Mouse (Mus musculus) heart, embryonic 11.5 days (tissue): ENCODE data around the gene BC048507. TPM values are rescaled to one million over a fixed set of nuclear protein-coding genes. Genes with fewer than 3 reads are reported as not detected.
"Not testable (repeated sequence)": the region's sequence is repeated elsewhere in the genome, so short reads cannot be mapped to it uniquely, and the experiment has no call there.

Experiments
- ATAC-seq: fragments of 200-750 bp; cut with Nextera tagmentation; replicated peaks from 2 replicates; pipeline ENCODE4 v1.8.0; 2017; ENCODE audit warnings: moderate library complexity; ENCODE audit not compliant: insufficient number of reproducible peaks, low FRiP score, low TSS enrichment
- H3K27ac ChIP-seq: fragments of 300-500 bp; sonication (generic); 2 replicates; pipeline ENCODE4 v1.5.1; 2014; ENCODE audit warnings: mild to moderate bottlenecking, low read depth, low read length
- H3K27me3 ChIP-seq: fragments of 300-500 bp; sonication (generic); 2 replicates; pipeline ENCODE4 v1.6.1; 2014; ENCODE audit warnings: mild to moderate bottlenecking, low read length, mixed read lengths; ENCODE audit not compliant: control insufficient read depth, insufficient read depth
- H3K36me3 ChIP-seq: fragments of 300-500 bp; sonication (generic); 2 replicates; pipeline ENCODE4 v1.6.1; 2014; ENCODE audit warnings: mild to moderate bottlenecking, low read length, moderate library complexity, mixed read lengths; ENCODE audit not compliant: control insufficient read depth, insufficient read depth
- H3K4me1 ChIP-seq: fragments of 300-500 bp; sonication (generic); 2 replicates; pipeline ENCODE4 v1.6.1; 2014; ENCODE audit warnings: low read length; ENCODE audit not compliant: control insufficient read depth, insufficient read depth
- H3K4me2 ChIP-seq: fragments of 300-500 bp; sonication (generic); 2 replicates; pipeline ENCODE4 v1.6.1; 2014; ENCODE audit warnings: mild to moderate bottlenecking, moderate library complexity
- H3K4me3 ChIP-seq: fragments of 300-500 bp; sonication (generic); 2 replicates; pipeline ENCODE4 v1.5.1; 2014; ENCODE audit warnings: low read depth, low read length
- H3K9ac ChIP-seq: fragments of 300-500 bp; sonication (generic); 2 replicates; pipeline ENCODE4 v1.6.1; 2014; ENCODE audit warnings: mild to moderate bottlenecking, low read depth, low read length, moderate library complexity
- H3K9me3 ChIP-seq: fragments of 300-500 bp; sonication (generic); replicated peaks from 2 replicates; pipeline ENCODE4 v1.6.1; 2016; ENCODE audit warnings: low read length; ENCODE audit not compliant: control insufficient read depth
- WGBS: fragments of 180-500 bp; shearing (Covaris S2); extraction: QIAGEN DNeasy Blood & Tissue Kit; methylation state at CpG from one replicate; pipeline ENCODE4 v1.1.7; 2014; ENCODE audit not compliant: insufficient replicate concordance; 5-methylcytosine and 5-hydroxymethylcytosine counted together
- polyA plus RNA-seq: library from polyadenylated mRNA; unstranded; fragments of >200 nt; fragmentation: Nextera tagmentation; extraction: Ambion mirVana; gene quantifications from 2 replicates; pipeline ENCODE4 v1.2.1, GENCODE M21; 2014

BC048507 gene
- not detected in 2 replicates for polyA plus RNA-seq

DNA sequence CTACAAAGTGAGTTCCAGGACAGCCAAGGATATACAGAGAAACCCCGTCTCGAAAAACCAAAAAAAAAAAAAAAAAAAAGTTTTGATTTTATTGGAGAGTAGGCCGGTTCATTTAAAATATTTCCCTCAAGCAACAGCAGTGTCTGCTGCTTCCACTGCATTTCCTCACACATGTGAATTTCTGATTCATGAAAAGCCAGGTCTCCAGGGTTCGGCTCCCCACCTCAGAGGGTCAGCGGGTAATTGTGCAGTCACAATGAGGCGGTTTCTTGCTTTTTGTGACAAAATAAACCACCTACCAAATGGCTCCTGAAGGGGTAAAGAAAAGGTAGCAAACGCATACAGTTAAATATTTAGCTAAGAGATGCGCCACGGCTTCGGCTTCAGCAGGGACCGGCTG, at the start of gene BC048507:
BC048507 (plus strand) TSS at position 301 of the 400 bp plus-strand sequence.
- no peaks in the 10 kb centered on the region for H3K36me3 ChIP-seq
- no peak for ATAC-seq
- H3K27ac ChIP-seq: no peak within 1 kb of the TSS
- no peaks in the 10 kb centered on the region for H3K4me1 ChIP-seq
- no peak within 1 kb of the TSS for H3K4me2 ChIP-seq
- no peaks in the 10 kb centered on the region for H3K27me3 ChIP-seq
- H3K9me3 ChIP-seq: no peaks in the 10 kb centered on the region
- 71% methylated on average over 11 of the region's 11 CpGs for WGBS
- H3K9ac ChIP-seq: no peak within 1 kb of the TSS
- H3K4me3 ChIP-seq: no peak within 1 kb of the TSS

DNA sequence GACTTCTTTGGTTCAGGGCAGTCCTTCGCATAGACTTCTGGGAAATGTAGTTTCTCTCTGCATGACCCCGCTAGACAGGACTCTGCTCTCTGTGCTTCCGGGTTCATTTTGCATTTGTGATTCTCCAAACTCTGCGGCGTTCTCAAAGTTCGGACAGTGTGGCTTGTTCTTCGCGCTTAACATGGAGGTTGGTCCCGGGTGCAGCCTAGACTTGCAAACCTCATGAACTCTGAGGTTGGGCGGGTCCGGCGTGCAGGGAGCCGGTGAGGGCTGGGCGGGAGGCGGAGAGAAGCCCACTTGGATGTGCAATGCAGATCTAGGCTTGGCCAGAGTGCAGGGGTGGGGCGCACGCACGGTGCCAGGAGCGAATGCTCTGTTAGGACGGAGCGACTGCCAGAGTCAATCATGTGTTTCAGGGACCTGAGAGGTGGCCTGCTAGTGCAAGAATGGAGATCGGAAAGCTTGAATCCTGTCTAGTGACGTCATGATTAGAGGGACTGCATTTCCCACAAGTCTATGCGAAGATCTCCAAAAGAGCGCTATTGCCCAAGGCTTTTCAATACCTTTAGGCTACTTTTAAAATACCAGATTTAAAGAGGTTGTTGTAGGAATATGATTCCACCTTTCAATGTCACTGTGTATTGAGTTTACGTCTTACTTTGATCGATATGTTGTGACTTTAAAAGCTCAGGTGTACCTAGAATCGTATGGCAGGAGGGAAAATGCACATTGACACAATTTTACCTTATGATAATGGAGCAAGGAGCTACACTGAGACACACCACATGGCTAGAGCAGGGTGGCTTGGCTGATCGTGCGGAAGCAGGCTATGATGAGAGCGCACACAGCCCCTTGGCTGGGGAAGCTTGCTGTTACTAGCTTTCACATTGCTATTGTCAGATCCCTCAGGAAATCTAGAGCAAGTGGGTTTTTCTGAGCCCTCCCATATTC, 49.1 kb upstream of the BC048507 start, which contains the start of gene Zfp273:
Zfp273 (plus strand) TSS at position 31 of the 951 bp plus-strand sequence.
- Histone ChIP-seq H3K4me1 (no peaks in the 10 kb centered on the region), H3K36me3 (no peaks in the 10 kb centered on the region), H3K4me2 (peak within 1 kb of the TSS; percentile 76), H3K9me3 (no peaks in the 10 kb centered on the region), H3K9ac (peak within 1 kb of the TSS; percentile 77), H3K27ac (peak within 1 kb of the TSS; percentile 85), H3K4me3 (peak within 1 kb of the TSS; percentile 84), H3K27me3 (no peaks in the 10 kb centered on the region)
- 4% methylated on average over 31 of the region's 31 CpGs for WGBS
- peak; percentile 94 for ATAC-seq

DNA sequence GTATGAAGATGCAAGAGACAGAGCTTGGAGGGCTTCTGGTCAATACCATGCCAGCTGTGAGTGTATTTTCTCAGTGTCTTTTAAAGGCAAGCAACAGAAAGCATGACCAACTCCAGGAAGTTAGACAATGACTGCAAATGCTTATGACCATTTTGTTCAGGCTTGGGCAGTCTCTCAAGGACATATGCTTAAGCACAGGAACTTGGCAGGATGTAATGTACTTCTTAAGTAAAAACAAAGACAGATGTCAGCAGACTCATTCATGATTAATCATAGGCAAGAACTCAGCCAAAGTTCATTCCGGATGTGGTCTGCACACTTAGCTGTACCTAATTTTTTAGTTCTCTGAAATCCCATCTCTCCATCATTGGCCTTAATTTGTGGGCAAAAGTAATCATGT, 44.5 kb upstream of the BC048507 start:
- Histone ChIP-seq H3K27me3 (no peaks in the 10 kb centered on the region), H3K36me3 (0 out of 2 replicates have a peak, but pooled peaks cover 2% of the 10 kb centered on the region), H3K9me3 (no peaks in the 10 kb centered on the region), H3K4me1 (no peaks in the 10 kb centered on the region), H3K9ac (no peak overlapping the region), H3K27ac (no peak overlapping the region), H3K4me2 (no peak overlapping the region), H3K4me3 (no peak overlapping the region)
- ATAC-seq: no peak
- 81% methylated on average over 1 of the region's 1 CpGs for WGBS

DNA sequence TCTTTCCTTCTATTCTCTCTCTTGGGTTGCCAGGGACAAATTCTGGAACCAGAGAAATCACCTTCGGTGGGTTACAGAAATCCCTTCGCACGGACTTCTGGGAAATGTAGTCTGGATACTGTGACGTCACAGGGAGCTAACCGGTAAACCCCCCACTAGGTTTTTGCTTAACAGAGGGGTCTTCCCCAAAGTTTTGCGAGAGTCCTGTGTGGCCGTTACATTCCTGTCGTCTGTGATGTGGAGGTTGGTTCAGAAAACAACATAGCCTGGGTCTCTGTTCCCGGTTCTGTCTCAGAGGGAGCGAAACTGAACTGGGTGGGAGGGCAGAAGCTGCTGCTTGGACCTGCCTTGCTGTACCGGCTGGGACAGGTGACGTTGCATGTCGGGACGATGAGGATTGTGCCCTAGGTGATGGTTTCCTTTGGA, 32.2 kb upstream of the BC048507 start, which contains the start of gene Gm10037:
Gm10037 (plus strand) TSS at position 196 of the 426 bp plus-strand sequence.
- H3K4me1 ChIP-seq: no peaks in the 10 kb centered on the region
- H3K36me3 ChIP-seq: peaks cover 7% of the 10 kb centered on the region
- WGBS: 5% methylated on average over 14 of the region's 14 CpGs
- H3K27ac ChIP-seq: no peak within 1 kb of the TSS
- H3K27me3 ChIP-seq: no peaks in the 10 kb centered on the region
- H3K4me2 ChIP-seq: peak within 1 kb of the TSS; percentile 72
- 0 out of 2 replicates have a peak, but pooled peaks have one; percentile 63 for ATAC-seq
- peak within 1 kb of the TSS; percentile 64 for H3K4me3 ChIP-seq
- no peaks in the 10 kb centered on the region; the same call in 1 of the 2 replicates for H3K9me3 ChIP-seq
- peak within 1 kb of the TSS; percentile 80 for H3K9ac ChIP-seq

DNA sequence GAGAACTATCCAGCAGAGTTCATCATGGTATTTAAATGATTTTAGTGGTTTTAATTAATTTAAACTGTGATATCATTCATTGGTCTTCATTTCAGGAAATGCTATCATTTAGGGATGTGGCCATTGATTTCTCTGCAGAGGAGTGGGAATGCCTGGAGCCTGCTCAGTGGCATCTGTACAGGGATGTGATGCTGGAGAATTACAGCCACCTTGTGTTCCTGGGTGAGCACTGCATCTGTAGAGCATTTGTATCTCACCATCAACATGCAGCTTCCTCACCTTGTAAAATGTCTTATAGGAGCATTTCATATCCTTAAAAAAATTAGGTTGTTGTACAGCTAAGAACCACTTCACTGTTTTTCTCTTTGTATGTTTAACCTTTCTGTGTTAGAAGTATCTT, 30.0 kb upstream of the BC048507 start:
- H3K9ac ChIP-seq, H3K4me2 ChIP-seq, H3K4me3 ChIP-seq, H3K27ac ChIP-seq, ATAC-seq, H3K27me3 ChIP-seq, H3K9me3 ChIP-seq, H3K4me1 ChIP-seq, H3K36me3 ChIP-seq: not testable (repeated sequence)

DNA sequence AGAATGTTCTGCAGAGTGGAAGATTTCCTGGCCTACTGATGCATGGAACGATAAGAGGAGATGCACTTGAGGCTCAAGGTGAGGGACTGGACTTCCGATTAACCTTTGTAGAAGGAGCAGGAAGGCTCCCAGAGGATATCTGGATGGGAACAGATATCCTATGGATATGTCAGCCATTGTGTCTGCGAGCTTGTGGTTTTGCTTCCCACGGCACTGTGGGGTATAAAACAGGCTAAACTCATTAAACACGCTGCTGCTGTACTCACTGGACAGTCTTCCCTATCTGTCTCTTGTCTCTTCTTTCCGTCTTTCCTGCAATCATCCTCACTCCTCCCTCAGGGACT, 19.4 kb upstream of the BC048507 start:
- Histone ChIP-seq H3K9ac (no peak overlapping the region), H3K4me2 (peak overlapping the region; percentile 68), H3K36me3 (no peaks in the 10 kb centered on the region), H3K27ac (no peak overlapping the region), H3K27me3 (no peaks in the 10 kb centered on the region), H3K9me3 (no peaks in the 10 kb centered on the region), H3K4me1 (no peaks in the 10 kb centered on the region; the same call in 1 of the 2 replicates), H3K4me3 (peak overlapping the region; percentile 42; the same call in 1 of the 2 replicates)
- ATAC-seq: no peak
- 44% methylated on average over 6 of the region's 6 CpGs for WGBS

- H3K27ac ChIP-seq: no peak overlapping the region
- no peaks in the 10 kb centered on the region; the same call in 1 of the 2 replicates for H3K4me1 ChIP-seq
- peak overlapping the region; percentile 1; the same call in 1 of the 2 replicates for H3K9ac ChIP-seq
- WGBS: 2% methylated on average over 15 of the region's 19 CpGs
- no peaks in the 10 kb centered on the region for H3K27me3 ChIP-seq
- no peaks in the 10 kb centered on the region for H3K36me3 ChIP-seq
- H3K4me2 ChIP-seq: peak overlapping the region; percentile 68
- ATAC-seq: 0 out of 2 replicates have a peak, but pooled peaks have one; percentile 46
- peak overlapping the region; percentile 42 for H3K4me3 ChIP-seq
- no peaks in the 10 kb centered on the region for H3K9me3 ChIP-seq
Observed at GRCm38 (mm10) chr13:67844119-67844852, 18.8 kb upstream of the BC048507 start.

- Histone ChIP-seq H3K4me3 (peak overlapping the region; percentile 42), H3K27me3 (no peaks in the 10 kb centered on the region), H3K9ac (peak overlapping the region; percentile 1; the same call in 1 of the 2 replicates), H3K36me3 (no peaks in the 10 kb centered on the region), H3K27ac (no peak overlapping the region), H3K4me1 (no peaks in the 10 kb centered on the region; the same call in 1 of the 2 replicates), H3K4me2 (peak overlapping the region; percentile 68), H3K9me3 (no peaks in the 10 kb centered on the region)
- no peak for ATAC-seq
- WGBS: 19% methylated on average over 8 of the region's 8 CpGs
Observed at GRCm38 (mm10) chr13:67844853-67845194, 18.3 kb upstream of the BC048507 start.
